Mouse (Mus musculus) stomach, postnatal 0 days (tissue): ENCODE data around the gene Mms19. TPM values are rescaled to one million over a fixed set of nuclear protein-coding genes. Genes with fewer than 3 reads are reported as not detected.

Experiments used
- ATAC-seq: fragments of 200-750 bp; cut with Nextera tagmentation; 2 replicates; pipeline ENCODE4 v1.8.0; 2017; ENCODE audit not compliant: low FRiP score, low TSS enrichment
- DNase-seq: peaks from one replicate; pipeline ENCODE4 v3.0.0-alpha.2; 2016; ENCODE audit warnings: low spot score
- H3K27ac ChIP-seq: fragments of 300-500 bp; sonication (generic); replicated peaks from 2 replicates; pipeline ENCODE4 v1.5.1; 2014; ENCODE audit warnings: mild to moderate bottlenecking, control low read depth
- H3K27me3 ChIP-seq: fragments of 300-500 bp; sonication (generic); 2 replicates; pipeline ENCODE4 v1.6.1; 2014; ENCODE audit warnings: low read length; ENCODE audit not compliant: control insufficient read depth, insufficient read depth
- H3K36me3 ChIP-seq: fragments of 300-500 bp; sonication (generic); 2 replicates; pipeline ENCODE4 v1.6.1; 2014; ENCODE audit warnings: low read length, mixed read lengths; ENCODE audit not compliant: control insufficient read depth, insufficient read depth
- H3K4me1 ChIP-seq: fragments of 300-500 bp; sonication (generic); replicated peaks from 2 replicates; pipeline ENCODE4 v1.6.1; 2014; ENCODE audit warnings: antibody characterized with exemption; ENCODE audit not compliant: control insufficient read depth, insufficient read depth
- H3K4me2 ChIP-seq: fragments of 300-500 bp; sonication (generic); replicated peaks from 2 replicates; pipeline ENCODE4 v1.6.1; 2014; ENCODE audit warnings: low read depth, mild to moderate bottlenecking, control low read depth, moderate library complexity
- H3K4me3 ChIP-seq: fragments of 300-500 bp; sonication (generic); 2 replicates; pipeline ENCODE4 v1.5.1; 2014; ENCODE audit warnings: low read depth, low read length, control low read depth
- H3K9ac ChIP-seq: fragments of 300-500 bp; sonication (generic); 2 replicates; pipeline ENCODE4 v1.6.1; 2014; ENCODE audit warnings: mild to moderate bottlenecking, low read length, control low read depth, mixed read lengths
- H3K9me3 ChIP-seq: fragments of 300-500 bp; sonication (generic); 2 replicates; pipeline ENCODE4 v1.6.1; 2016; ENCODE audit warnings: low read length; ENCODE audit not compliant: control insufficient read depth
- CTCF ChIP-seq: IDR thresholded peaks from 2 replicates; pipeline ENCODE4 v1.5.1; 2016; ENCODE audit warnings: antibody characterized with exemption, low read depth, mild to moderate bottlenecking, moderate library complexity
- EP300 ChIP-seq: optimal IDR thresholded peaks from 2 replicates; pipeline ENCODE3; 2016; ENCODE audit warnings: antibody characterized with exemption
- WGBS: fragments of 180-500 bp; shearing (Covaris S2); extraction: QIAGEN DNeasy Blood & Tissue Kit; methylation state at CpG from one replicate; pipeline ENCODE4 v1.1.7; 2014; 5-methylcytosine and 5-hydroxymethylcytosine counted together
- polyA plus RNA-seq: library from polyadenylated mRNA; unstranded; fragments of >200 nt; fragmentation: Nextera tagmentation; extraction: Ambion mirVana; gene quantifications from 2 replicates; pipeline ENCODE4 v1.2.1, GENCODE M21; 2015

Gene Mms19
- polyA plus RNA-seq, 1 experiment from 2014 or later = 10.2 TPM

DNA sequence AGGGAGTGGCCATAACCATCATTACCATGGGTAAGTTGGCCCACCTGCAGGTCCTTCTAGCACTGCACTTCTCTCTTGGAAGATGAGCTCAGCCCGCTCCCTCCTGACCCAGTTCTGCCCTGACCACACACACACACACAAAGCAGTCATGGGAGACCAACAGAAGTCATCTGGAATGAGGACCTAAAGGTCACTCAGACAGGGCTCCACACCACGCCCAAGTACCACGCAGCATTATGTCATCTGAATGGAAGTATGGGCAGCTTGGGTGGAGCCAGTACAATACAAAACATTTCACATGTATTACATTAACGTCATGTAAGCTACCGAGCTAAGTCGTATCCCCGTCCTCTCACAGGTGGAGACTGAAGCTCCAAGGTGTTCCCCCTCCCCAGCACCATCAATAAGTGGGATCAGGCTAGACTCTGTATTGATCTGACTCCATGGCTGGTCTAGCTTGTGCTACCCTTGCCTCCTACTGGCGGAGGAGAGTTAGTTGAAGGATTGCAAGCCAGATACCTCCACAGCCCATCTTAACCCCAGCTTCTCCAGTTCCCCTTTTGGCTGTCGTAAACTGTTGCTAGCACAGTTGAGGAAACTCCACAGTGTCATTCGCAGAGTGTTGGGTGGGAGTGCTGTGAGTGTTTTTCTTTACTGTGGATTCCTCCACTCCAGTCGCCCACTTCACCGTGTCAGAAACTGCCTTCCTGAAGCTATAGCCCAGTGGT, 20.5 kb upstream of the Mms19 start:
- peak overlapping the region; percentile 81 for H3K27ac ChIP-seq

DNA sequence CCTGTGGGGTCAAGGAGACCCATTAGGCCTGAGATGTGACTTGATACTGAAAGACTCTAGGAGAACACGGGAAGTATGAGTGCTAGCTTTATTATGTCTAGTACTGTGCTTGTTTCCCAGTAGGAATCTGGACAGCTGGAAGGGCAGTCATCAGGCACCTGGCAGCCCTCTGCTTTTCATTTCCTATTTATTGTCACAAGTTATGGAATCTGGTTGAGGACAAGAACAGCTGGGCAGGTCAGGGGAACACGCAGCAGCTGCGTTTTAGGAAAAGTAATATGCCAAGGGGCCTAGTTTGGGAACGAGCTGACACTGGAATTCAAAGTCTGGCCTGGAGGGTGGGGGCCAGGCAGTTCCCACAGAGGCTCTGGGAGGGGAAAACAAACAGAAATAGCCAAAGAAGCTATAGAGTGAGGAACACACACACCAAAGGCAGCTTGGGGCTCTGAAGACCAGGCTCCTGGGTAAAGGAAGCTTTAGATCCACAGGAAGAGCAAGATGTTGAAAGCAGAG, 19.5 kb upstream of the Mms19 start:
- Histone ChIP-seq H3K4me3 (no peak overlapping the region), H3K9ac (peak overlapping the region; percentile 13; the same call in 1 of the 2 replicates), H3K27ac (peak overlapping the region; percentile 81), H3K9me3 (no peaks in the 10 kb centered on the region), H3K4me1 (peaks cover 7% of the 10 kb centered on the region; the same call in 1 of the 2 replicates), H3K36me3 (no peaks in the 10 kb centered on the region), H3K4me2 (no peak overlapping the region), H3K27me3 (no peaks in the 10 kb centered on the region)
- 19% methylated on average over 4 of the region's 4 CpGs for WGBS
- TF ChIP-seq EP300 (no peak), CTCF (no peak)
- ATAC-seq (peak; percentile 60; the same call in 1 of the 2 replicates), DNase-seq (no peak)

More for the DNA sequence above, 20.5 kb upstream of the Mms19 start:
- ATAC-seq (peak; percentile 67), DNase-seq (no peak)
- TF ChIP-seq CTCF = no peak; the same call in 1 of the 2 replicates
- TF ChIP-seq EP300 = no peak
- Histone ChIP-seq H3K4me2 (no peak overlapping the region), H3K27me3 (no peaks in the 10 kb centered on the region), H3K9ac (no peak overlapping the region), H3K4me3 (no peak overlapping the region), H3K36me3 (no peaks in the 10 kb centered on the region), H3K4me1 (peaks cover 7% of the 10 kb centered on the region; the same call in 1 of the 2 replicates), H3K9me3 (no peaks in the 10 kb centered on the region)
- 76% methylated on average over 12 of the region's 12 CpGs for WGBS

DNA sequence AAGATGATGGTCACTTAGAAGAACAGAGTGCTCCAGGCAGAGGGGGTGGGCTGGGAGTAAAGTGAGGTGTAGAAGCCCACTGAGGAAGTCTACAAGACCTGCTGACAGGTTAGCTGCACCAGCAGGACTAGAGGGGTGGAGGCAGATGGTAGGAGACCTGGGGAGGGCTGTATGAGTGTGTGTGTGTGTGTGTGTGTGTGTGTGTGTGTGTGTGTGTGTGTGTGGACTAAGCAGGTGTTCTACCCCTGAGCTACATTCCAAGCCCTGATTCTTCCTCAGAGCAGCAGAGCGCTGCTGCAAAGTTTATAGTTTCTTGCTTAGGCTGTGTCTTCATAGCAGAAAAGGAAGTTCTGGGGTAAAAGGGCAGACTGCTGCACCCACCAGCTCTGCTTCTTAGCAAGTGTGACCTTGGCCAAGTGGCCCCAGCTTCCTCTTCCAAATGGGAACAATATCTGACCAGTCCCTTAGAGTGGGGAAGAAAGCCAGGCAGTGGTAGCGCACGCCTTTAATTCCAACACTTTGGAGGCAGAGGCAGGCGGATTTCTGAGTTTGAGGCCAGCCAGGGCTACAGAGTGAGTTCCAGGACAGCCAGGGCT, 18.8 kb upstream of the Mms19 start:
- Histone ChIP-seq H3K9ac (no peak overlapping the region), H3K27me3 (no peaks in the 10 kb centered on the region), H3K4me2 (no peak overlapping the region), H3K4me3 (no peak overlapping the region), H3K36me3 (no peaks in the 10 kb centered on the region), H3K4me1 (peaks cover 7% of the 10 kb centered on the region; the same call in 1 of the 2 replicates), H3K27ac (peak overlapping the region; percentile 81), H3K9me3 (no peaks in the 10 kb centered on the region)
- no peak for TF ChIP-seq EP300
- TF ChIP-seq CTCF = no peak
- no peak for ATAC-seq
- 89% methylated on average over 4 of the region's 4 CpGs for WGBS
- no peak for DNase-seq

DNA sequence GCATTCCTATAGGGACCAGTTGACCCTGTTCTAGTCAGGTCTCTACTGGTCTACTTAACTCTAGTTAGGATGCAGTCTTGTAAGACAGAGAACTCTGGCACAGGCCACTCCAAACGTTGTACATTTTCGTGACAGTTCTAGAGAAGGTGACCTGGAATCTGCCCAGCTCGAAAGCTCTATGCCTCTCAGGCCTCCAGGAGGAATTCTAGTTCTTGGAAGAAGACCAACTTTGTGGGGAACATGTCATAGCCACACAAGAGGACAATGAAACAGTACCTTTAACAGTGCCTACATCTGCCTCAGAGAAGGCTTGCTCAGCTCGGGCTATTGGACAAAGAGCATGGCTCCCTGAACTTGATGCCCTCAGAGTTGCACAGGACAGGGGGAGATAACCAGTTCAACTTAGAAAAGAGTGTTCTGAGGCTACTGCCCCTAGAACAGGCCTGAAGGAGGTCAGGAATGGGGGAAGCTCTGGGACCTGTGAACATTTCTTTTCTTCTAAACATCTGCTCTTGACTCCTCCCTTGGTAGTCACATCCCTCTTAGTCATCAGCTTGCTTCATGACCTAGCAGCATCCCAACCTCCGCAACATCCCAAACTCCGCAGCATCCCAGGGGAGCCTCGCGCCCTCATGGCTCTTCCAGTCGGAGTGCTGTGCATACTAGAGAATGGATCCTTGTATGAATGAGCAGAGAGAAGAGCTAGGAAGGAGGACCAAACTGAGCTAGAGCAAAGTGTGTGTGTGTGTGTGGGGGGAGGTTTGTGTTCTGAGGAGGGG, 18.0 kb upstream of the Mms19 start:
- H3K36me3 ChIP-seq = no peaks in the 10 kb centered on the region
- TF ChIP-seq EP300 (no peak), CTCF (no peak)
- H3K4me1 ChIP-seq = peaks cover 9% of the 10 kb centered on the region
- H3K9ac ChIP-seq = no peak overlapping the region
- H3K27ac ChIP-seq = peak overlapping the region; percentile 81; the same call in 1 of the 2 replicates
- H3K9me3 ChIP-seq = no peaks in the 10 kb centered on the region
- no peaks in the 10 kb centered on the region for H3K27me3 ChIP-seq
- no peak for ATAC-seq
- H3K4me2 ChIP-seq = no peak overlapping the region
- no peak overlapping the region for H3K4me3 ChIP-seq
- 76% methylated on average over 9 of the region's 9 CpGs for WGBS
- no peak for DNase-seq

DNA sequence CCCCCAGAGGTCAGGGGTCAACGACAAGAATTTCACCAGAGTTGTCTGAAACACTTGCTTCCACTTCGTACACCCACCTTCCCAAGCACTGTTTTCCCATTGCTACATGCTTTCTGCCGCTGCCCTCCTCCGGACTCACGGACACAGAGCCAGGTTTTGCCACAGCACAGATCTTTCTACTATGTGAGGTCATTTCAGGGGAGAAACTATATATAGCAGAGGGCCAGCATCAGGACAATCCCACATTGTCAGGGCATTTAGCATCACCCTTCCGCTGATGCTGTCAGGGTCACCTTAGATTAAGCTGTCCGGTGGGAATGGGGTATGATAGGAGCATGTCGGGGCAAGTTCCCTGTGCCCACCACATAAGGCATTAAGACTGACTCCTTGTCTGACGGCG, 16.1 kb upstream of the Mms19 start:
- no peaks in the 10 kb centered on the region for H3K36me3 ChIP-seq
- WGBS = 86% methylated on average over 10 of the region's 10 CpGs
- H3K9me3 ChIP-seq = no peaks in the 10 kb centered on the region
- H3K4me1 ChIP-seq = peaks cover 11% of the 10 kb centered on the region
- ATAC-seq (no peak), DNase-seq (no peak)
- H3K4me2 ChIP-seq = no peak overlapping the region
- TF ChIP-seq CTCF = no peak
- no peak for TF ChIP-seq EP300
- no peaks in the 10 kb centered on the region for H3K27me3 ChIP-seq
- no peak overlapping the region for H3K27ac ChIP-seq
- H3K4me3 ChIP-seq = no peak overlapping the region
- no peak overlapping the region for H3K9ac ChIP-seq
